Mouse (Mus musculus): ENCODE data around the gene Olfr1509. TPM values are rescaled to one million over a fixed set of nuclear protein-coding genes. Genes with fewer than 3 reads are reported as not detected.
"Not testable (repeated sequence)": the region's sequence is repeated elsewhere in the genome, so short reads cannot be mapped to it uniquely, and the experiment has no call there.

The Olfr1509 gene
- total RNA-seq (2021): not detected

DNA sequence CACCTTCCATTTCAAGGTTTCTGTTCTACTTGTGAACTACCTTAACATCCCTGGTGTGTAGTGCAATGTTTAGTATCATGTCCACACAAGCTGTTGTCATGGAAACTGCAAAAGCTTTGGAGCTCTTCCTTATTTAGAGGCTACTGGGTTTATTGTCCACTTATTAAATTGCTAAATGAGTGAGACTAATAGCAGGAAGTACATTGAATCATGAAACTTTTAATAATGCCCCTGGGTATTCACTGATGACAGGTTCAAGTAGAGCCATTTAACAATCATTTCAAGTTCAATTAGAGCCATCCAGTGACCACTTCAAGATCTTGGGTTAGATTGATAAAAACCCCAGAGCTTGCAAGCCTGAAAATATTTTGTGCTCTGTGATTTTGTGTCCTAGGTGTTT is at the start of gene Olfr1509:
Gene Olfr1509, plus strand, starts transcription at position 301 of the 400 bp plus-strand sequence.
- no peak for DNase-seq

DNA sequence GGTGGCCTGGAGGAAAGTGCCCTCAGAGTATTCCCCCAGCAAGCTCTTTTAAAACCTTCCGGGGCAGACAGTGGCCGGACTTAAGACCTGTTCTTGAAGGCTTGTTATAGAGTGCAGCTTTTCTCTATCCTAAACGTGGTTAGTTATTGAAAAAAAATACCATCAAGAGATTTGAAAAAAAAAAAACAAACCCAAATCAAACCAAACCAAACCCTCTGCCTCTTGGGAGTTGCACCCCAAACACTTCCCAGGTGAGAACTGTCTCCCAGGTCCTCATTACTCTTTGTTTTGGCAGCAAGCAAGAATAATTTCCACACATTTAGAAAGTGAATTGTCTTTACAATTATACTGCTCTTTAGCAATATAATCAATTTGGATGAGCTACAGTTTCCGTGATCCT is 45.5 kb upstream of the Olfr1509 start, which contains the start of gene Olfr1511:
Gene Olfr1511, minus strand, starts transcription at position 101 of the 400 bp plus-strand sequence.
- DNase-seq: no peak

DNA sequence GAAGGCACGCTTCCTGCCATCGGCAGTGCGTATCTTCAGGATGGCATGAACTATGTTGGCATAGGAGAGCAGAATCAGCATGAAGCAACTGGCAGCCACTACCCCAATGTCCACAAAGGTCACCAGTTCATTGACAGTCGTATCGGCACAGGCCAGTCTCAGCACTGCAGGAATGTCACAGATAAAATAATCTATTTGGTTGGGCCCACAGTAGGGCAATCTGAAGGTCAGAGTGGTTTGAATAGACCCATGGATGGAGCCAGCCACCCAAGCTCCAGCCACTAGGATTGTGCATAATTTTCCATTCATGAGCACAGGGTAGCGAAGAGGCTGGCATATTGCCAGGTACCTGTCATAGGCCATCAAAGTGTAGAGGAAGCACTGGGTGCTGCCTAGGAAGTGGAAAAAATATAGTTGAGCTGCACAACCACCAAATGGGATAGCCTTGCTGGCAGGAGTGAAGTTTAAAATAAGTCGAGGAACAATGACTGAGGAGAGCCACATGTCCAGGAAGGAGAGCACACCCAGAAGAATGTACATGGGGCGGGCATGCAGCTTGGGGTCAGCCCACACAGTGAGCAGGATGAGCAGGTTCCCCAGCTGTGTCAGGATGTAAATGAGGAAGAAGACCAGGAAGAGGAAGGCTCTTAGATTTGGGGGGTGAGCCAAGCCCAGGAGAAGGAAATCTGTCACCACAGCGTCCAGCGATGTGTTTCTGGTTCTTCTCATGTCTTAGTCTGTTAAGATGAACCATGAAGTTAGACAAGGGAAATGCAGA is 32.5 kb upstream of the Olfr1509 start:
- DNase-seq: not testable (repeated sequence)

DNA sequence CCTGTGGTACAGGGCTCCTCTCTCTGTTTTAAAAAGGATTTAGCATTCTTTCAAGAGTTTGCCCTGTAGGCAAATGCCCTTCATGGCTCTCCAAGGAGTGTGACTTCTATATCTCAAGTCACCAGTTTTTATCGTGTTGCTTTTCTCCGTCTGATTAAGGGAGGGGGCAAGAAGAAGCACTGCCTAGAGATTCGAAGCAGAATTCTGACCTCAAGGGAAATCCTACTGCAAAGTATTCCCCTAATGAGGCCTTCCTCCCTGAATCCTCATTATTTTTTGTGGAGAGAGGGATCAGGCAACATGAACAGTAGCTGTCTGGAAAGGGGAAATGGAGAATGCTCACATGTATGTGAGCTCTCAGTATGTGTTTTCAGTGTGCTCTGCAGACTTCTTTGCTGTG is 28.5 kb upstream of the Olfr1509 start, which contains the start of gene Olfr1510:
Gene Olfr1510, minus strand, starts transcription at position 101 of the 400 bp plus-strand sequence.
- no peak for DNase-seq

DNA sequence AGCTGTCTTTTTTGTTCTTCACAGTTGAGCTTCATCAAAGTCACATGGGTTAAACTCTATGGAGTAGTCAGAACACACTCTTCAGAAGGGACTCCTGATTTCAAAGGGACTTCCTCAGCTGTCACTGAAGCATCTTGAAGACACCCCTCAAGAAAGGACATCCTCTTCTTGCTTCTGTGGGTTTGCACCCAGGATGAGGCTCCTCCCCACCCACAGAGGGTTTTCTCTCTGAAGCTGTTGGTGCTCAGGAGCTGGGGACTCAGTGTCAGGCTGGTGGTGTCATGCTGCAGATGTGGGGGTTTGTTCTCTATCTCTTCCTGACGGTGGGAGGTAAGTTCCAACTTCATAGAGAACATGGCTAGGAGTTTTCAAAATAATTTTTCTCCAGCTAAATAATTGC is 15.1 kb upstream of the Olfr1509 start:
- DNase-seq: no peak

DNA sequence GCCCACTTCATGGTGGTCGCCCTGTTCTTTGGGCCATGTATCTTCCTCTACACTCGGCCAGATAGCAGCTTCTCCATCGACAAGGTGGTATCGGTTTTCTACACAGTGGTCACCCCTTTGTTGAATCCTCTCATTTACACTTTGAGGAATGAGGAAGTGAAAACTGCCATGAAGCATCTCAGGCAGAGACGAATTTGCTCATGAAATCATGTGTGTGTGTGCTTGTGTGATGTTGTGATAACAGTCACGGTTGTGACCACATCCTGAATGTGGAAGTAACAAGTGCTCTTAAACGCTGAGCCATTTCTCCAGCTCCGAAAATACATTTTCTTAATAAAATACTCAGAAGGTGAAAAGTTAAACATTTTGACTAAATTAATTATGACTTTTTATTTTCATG is 8.3 kb downstream of the Olfr1509 start:
- DNase-seq: no peak

DNA sequence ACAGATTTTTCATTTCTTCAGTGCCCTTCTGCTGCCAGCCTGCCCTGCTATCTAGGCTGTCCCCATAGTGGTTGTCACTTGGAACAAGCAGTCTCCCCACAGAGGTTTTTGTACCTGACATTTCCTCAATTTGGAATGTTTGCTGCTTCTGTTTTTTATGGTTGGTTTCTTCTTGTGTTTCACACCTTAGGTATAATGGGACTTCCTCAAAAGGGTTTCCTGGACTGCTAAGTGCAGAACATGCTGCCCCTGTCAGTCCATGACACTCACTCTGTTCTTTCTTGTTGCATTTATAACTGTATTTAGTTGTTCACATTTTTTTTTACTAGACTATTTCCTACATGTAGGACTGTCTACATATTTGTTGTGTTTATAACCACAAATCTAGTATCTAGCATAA is 19.1 kb downstream of the Olfr1509 start:
- no peak for DNase-seq

DNA sequence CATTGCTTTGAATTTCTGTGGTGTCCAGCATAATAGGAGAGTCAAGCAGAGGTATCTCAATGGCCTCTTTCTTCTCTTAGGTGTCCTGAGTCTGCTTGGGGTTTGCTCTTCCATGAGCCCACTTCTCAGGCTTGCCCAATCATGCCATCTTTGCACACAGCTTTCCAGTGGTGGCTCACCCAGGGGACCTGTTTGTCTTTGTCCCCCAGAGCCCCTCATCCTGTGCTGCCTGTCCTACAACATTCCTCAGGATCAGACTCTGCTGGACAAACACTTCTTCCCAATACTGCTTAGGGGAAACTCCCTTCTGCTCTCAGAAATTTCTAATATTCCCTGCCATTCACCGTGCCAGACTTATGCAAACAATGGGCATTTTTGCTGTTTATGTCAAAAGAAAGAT is 22.9 kb downstream of the Olfr1509 start:
- no peak for DNase-seq

DNA sequence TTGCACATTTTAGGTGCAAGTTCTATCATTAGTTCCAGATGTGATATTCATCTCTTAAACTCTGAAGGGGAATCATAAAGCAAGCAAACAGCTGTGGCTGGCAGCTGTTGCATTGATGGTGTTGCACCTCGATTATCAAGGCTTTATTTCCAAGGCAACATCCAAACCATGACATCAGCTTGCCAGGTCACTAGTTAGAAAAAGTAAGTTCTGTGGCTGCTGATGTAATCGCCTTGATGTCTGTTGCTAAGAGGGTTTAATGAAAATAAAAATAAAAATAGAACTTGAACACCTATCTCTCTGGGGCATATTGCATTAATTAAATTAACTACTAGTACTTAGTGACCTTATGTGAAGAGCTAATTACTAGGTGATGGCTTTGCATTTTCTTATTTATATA is 24.6 kb downstream of the Olfr1509 start, which contains the start of gene Olfr1508:
Gene Olfr1508, minus strand, starts transcription at position 101 of the 400 bp plus-strand sequence.
- no peak for DNase-seq

DNA sequence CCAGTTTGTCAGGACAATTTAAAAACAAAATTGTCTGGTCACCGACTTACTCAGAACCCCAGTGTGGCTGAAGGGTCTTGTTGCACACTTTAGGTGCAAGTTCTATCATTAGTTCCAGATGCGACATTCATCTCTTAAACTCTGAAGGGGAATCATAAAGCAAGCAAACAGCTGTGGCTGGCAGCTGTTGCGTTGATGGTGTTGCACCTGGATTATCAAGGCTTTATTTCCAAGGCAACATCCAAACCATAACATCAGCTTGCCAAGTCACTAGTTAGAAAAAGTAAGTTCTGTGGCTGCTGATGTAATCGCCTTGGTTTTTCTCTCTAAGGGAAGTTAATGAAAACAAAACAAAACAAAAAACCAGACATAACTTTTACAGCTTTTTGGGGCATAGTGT is 52.7 kb downstream of the Olfr1509 start, which contains the start of gene Olfr1507:
Gene Olfr1507, minus strand, starts transcription at position 234 of the 400 bp plus-strand sequence.
- DNase-seq: no peak

Other genes starting within 250 kb of the Olfr1509 start
- 10 to 100 TPM; 52.2 to 53.9 TPM for gene Supt16, start 245.6 kb upstream of the Olfr1509 start, total RNA-seq (2021)
- gene Chd8, start 185.2 kb upstream of the Olfr1509 start, total RNA-seq (2021): 100 to 1,000 TPM; 123 to 143 TPM
- gene Tox4, start 163.8 kb upstream of the Olfr1509 start, total RNA-seq (2021): 10 to 100 TPM; 58.3 to 63.0 TPM
- 10 to 100 TPM; 35.7 to 37.1 TPM for gene Rab2b, start 163.4 kb upstream of the Olfr1509 start, total RNA-seq (2021)
- gene Mettl3, start 137.9 kb upstream of the Olfr1509 start, total RNA-seq (2021): 10 to 100 TPM; 49.8 to 54.0 TPM
- gene Sall2, start 114.2 kb upstream of the Olfr1509 start, total RNA-seq (2021): 10 to 100 TPM; 43.1 TPM
- gene Olfr1513, start 86.6 kb upstream of the Olfr1509 start, total RNA-seq (2021): not detected
- gene Olfr1512, start 63.8 kb upstream of the Olfr1509 start, total RNA-seq (2021): not detected
- gene Olfr1511, start 45.6 kb upstream of the Olfr1509 start, total RNA-seq (2021): not detected
- gene Olfr1510, start 28.6 kb upstream of the Olfr1509 start, total RNA-seq (2021): not detected
- gene Olfr1508, start 24.5 kb downstream of the Olfr1509 start, total RNA-seq (2021): not detected
- not detected for gene Olfr1507, start 52.8 kb downstream of the Olfr1509 start, total RNA-seq (2021)